8 mouse cellular contexts compared by ENCODE assay signal in genomic region chr5:3340340-3341058, GRCm38 (mm10). TPM values are rescaled to one million over a fixed set of nuclear protein-coding genes. Genes with fewer than 3 reads are reported as not detected.
DNase-seq lines count a peak whose midpoint lies in the region; ATAC-seq and TF ChIP-seq lines count a peak whose summit lies in the region.
"Not testable (repeated sequence)": the region's sequence is repeated elsewhere in the genome, so short reads cannot be mapped to it uniquely, and the experiment has no call there.

No protein-coding gene starts in this region.

- H3K4me1 ChIP-seq in G1E (ENCODE audit: insufficient read depth, low read depth, low read length): peaks cover 15% of the 10 kb centered on the region
- not testable (repeated sequence) for H3K4me1 ChIP-seq in embryonic facial prominence, embryonic 12.5 days; heart, adult 2 months (ENCODE audit: control insufficient read depth, insufficient read depth, low read length); lung, embryonic 15.5 days
- peaks cover 18% of the 10 kb centered on the region for H3K4me1 ChIP-seq in hindbrain, embryonic 16.5 days (ENCODE audit: control insufficient read depth, insufficient read depth, low read depth, low read length)
- peaks cover 18% of the 10 kb centered on the region for H3K4me1 ChIP-seq in neural tube, embryonic 12.5 days

- not testable (repeated sequence) for TF ChIP-seq POLR2A in heart, adult 2 months (IDR thresholded peaks at IDR 0.05; ENCODE audit: insufficient read depth, low read depth, low read length)

- TF ChIP-seq EP300 in heart, adult 2 months (IDR thresholded peaks at IDR 0.05; ENCODE audit: insufficient read depth, low read depth, low read length): not testable (repeated sequence)

- not testable (repeated sequence) for DNase-seq in G1E (ENCODE audit: low spot score); heart, adult 2 months
- peak; percentile 6 for DNase-seq in left cerebral cortex, postnatal 4 days
- DNase-seq in thymus, postnatal 25 days: peak; percentile 34

- H3K4me3 ChIP-seq in G1E (ENCODE audit: low read depth, low read length): peak overlapping the region; percentile 93
- peak overlapping the region; percentile 61 for H3K4me3 ChIP-seq in embryonic facial prominence, embryonic 12.5 days
- peak overlapping the region; percentile 82; the same call in 1 of the 2 replicates for H3K4me3 ChIP-seq in heart, adult 2 months
- peak overlapping the region; percentile 61 for H3K4me3 ChIP-seq in hindbrain, embryonic 16.5 days (ENCODE audit: low read length)
- peak overlapping the region; percentile 86 for H3K4me3 ChIP-seq in lung, embryonic 15.5 days
- H3K4me3 ChIP-seq in neural tube, embryonic 12.5 days: peak overlapping the region; percentile 53

- not testable (repeated sequence) for H3K9me3 ChIP-seq in G1E (replicated peaks); embryonic facial prominence, embryonic 12.5 days; hindbrain, embryonic 16.5 days (ENCODE audit: control insufficient read depth, low read length); lung, embryonic 15.5 days; neural tube, embryonic 12.5 days

- intact Hi-C loops in heart, adult 2 months (cut with DNase I): loop anchor here (5.0 kb wide), 2 partner anchors 87 to 188 kb away; no protein-coding TSS in a partner anchor
- intact Hi-C loops in left cerebral cortex, postnatal 4 days (cut with DNase I): loop anchor here (5.0 kb wide), 1 partner anchor 188 kb away; no protein-coding TSS in a partner anchor

- not testable (repeated sequence) for H3K27ac ChIP-seq in embryonic facial prominence, embryonic 12.5 days; heart, adult 2 months; hindbrain, embryonic 16.5 days (ENCODE audit: low read depth, low read length); neural tube, embryonic 12.5 days
- peak overlapping the region; percentile 95 for H3K27ac ChIP-seq in lung, embryonic 15.5 days

- not testable (repeated sequence) for ATAC-seq in G1E (ENCODE audit: extremely low read depth, insufficient number of reproducible peaks, low FRiP score, poor library complexity, severe bottlenecking); embryonic facial prominence, embryonic 12.5 days (ENCODE audit: insufficient number of reproducible peaks, insufficient read depth, low FRiP score, low TSS enrichment); hindbrain, embryonic 16.5 days; lung, embryonic 15.5 days (ENCODE audit: borderline replicate concordance, extremely low read depth, low FRiP score, low TSS enrichment); neural tube, embryonic 12.5 days (ENCODE audit: low FRiP score, low read depth)

- 1% methylated on average over 15 of the region's 15 CpGs for WGBS in embryonic facial prominence, embryonic 12.5 days
- 10% methylated on average over 15 of the region's 15 CpGs for WGBS in heart, adult 2 months
- WGBS in hindbrain, embryonic 16.5 days: 4% methylated on average over 15 of the region's 15 CpGs
- WGBS in lung, embryonic 15.5 days: under 1% methylated on average over 15 of the region's 15 CpGs
- 4% methylated on average over 15 of the region's 15 CpGs for whole genome bisulfite sequencing in neural tube, embryonic 12.5 days

- not testable (repeated sequence) for H3K36me3 ChIP-seq in G1E (replicated peaks); embryonic facial prominence, embryonic 12.5 days; heart, adult 2 months (ENCODE audit: control insufficient read depth, insufficient read depth, low read length); hindbrain, embryonic 16.5 days (ENCODE audit: control insufficient read depth, insufficient read depth, low read length); lung, embryonic 15.5 days; neural tube, embryonic 12.5 days

- not testable (repeated sequence) for H3K27me3 ChIP-seq in G1E (ENCODE audit: insufficient read depth, low read length); embryonic facial prominence, embryonic 12.5 days; heart, adult 2 months (ENCODE audit: control insufficient read depth, insufficient read depth, low read length); lung, embryonic 15.5 days
- H3K27me3 ChIP-seq in hindbrain, embryonic 16.5 days (replicated peaks; ENCODE audit: control insufficient read depth, insufficient read depth, low read length): peaks cover 13% of the 10 kb centered on the region
- H3K27me3 ChIP-seq in neural tube, embryonic 12.5 days (replicated peaks): peaks cover 27% of the 10 kb centered on the region

- not testable (repeated sequence) for TF ChIP-seq CTCF in G1E (IDR thresholded peaks at IDR 0.05; ENCODE audit: low read depth, low read length); heart, adult 2 months (IDR thresholded peaks at IDR 0.05)

- peak overlapping the region; percentile 65 for H3K9ac ChIP-seq in embryonic facial prominence, embryonic 12.5 days
- H3K9ac ChIP-seq in heart, adult 2 months (ENCODE audit: low read depth, low read length): peak overlapping the region; percentile 65
- H3K9ac ChIP-seq in hindbrain, embryonic 16.5 days (ENCODE audit: low read depth, low read length): peak overlapping the region; percentile 74
- H3K9ac ChIP-seq in lung, embryonic 15.5 days: peak overlapping the region; percentile 88
- 0 out of 2 replicates have a peak overlapping the region, but pooled peaks have one; percentile 69 for H3K9ac ChIP-seq in neural tube, embryonic 12.5 days

- H3K79me2 ChIP-seq in heart, adult 2 months (replicated peaks; ENCODE audit: control insufficient read depth, insufficient read depth, low read length): not testable (repeated sequence)

- peak overlapping the region; percentile 78 for H3K4me2 ChIP-seq in embryonic facial prominence, embryonic 12.5 days (replicated peaks)
- peak overlapping the region; percentile 97 for H3K4me2 ChIP-seq in hindbrain, embryonic 16.5 days (ENCODE audit: low read length)
- H3K4me2 ChIP-seq in lung, embryonic 15.5 days: peak overlapping the region; percentile 90
- H3K4me2 ChIP-seq in neural tube, embryonic 12.5 days (replicated peaks): peak overlapping the region; percentile 96

RNA-seq across cellular contexts. Expression of gene Cdk6, which starts 0.8 kb away (rescaled TPM):
- total RNA-seq in G1E (2014; fragmentation: Nextera tagmentation) (142 and 144 TPM in 2 replicates), G1E (2017) (54.9 and 75.2 TPM in 2 replicates)
- 114 and 129 TPM in 2 replicates for polyA plus RNA-seq in G1E (2012)
- 28.6 and 31.0 TPM in 2 replicates for polyA plus RNA-seq in embryonic facial prominence, embryonic 12.5 days (2016; fragmentation: Nextera tagmentation; extraction: Ambion mirVana)
- 10 to 100 TPM in 1 of 2 experiments, 1 to 10 TPM in 1; 8.1 to 10.6 TPM for total RNA-seq in heart, adult 2 months (2021)
- polyA plus RNA-seq in heart, adult 2 months (2012; rRNA removed): 4.0 and 5.9 TPM in 2 replicates
- polyA plus RNA-seq in hindbrain, embryonic 16.5 days (2015; fragmentation: Nextera tagmentation; extraction: Ambion mirVana): 12.6 and 13.9 TPM in 2 replicates
- total RNA-seq in left cerebral cortex, postnatal 4 days (2021): 10 to 100 TPM; 15.6 to 16.4 TPM
- 47.0 and 59.1 TPM in 2 replicates for polyA plus RNA-seq in lung, embryonic 15.5 days (2015; fragmentation: Nextera tagmentation; extraction: Ambion mirVana)
- 18.5 and 27.5 TPM in 2 replicates for polyA plus RNA-seq in neural tube, embryonic 12.5 days (2016; fragmentation: Nextera tagmentation; extraction: Ambion mirVana)
